ENCODE assay signal across 8 mouse cellular contexts in the genomic region with DNA sequence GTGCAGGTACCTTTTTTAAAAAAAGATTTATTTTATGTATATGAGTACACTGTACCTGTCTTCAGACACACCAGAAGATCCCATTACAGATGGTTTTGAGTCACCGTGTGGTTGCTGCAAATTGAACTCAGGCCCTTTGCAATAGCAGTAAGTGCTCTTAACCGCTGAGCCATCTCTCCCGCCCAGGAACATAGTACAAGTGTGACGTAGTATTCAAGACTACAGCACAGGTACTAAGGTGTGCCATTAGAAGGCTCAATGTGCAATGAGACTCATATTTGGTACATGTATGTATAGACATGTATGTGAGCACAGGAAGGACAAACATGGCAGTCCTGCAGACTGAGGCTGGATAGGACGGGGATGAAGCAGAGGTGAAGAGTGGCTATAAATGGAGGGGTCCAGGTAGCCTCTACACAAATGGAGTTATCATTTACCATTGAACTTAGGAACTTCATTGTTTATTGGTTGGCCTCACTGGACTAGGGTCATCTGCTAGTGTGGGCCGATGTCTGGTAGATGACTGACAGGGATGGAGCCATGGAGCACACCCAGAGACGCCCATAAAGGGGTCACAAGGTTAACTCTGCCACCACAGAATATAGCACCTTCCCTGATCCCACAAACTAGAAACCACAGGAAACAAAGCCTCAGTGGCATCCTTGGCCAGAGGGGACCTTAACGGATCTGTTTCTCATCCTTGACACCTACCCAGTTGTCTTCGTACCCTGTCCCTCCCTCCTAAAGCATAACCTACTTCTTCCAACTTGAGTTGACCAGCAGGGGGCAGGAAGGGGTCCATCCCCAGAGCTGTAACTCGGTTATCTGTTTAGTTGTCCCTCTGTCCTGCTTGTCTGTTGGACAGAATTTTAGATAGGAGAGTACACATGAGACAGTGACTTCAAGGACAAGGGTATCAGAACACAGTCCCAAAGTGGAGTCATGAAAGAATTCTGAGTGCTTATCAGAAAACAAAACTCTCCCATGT. TPM values are rescaled to one million over a fixed set of nuclear protein-coding genes. Genes with fewer than 3 reads are reported as not detected.
DNase-seq lines count a peak whose midpoint lies in the region; TF ChIP-seq lines count a peak whose summit lies in the region.

No protein-coding gene starts in this region.

- TF ChIP-seq POLR2A in brain, embryonic 14.5 days (IDR thresholded peaks at IDR 0.05; ENCODE audit: borderline replicate concordance, extremely low read depth, insufficient read depth, insufficient read length, poor library complexity, severe bottlenecking): no peak

- peak; percentile 10 for DNase-seq in adrenal gland, postnatal 14 days
- no peak for DNase-seq in adrenal gland, postnatal 25 days
- no peak for DNase-seq in layer of hippocampus, adult 2 months (ENCODE audit: low spot score in 2 of 2)
- no peak for DNase-seq in layer of hippocampus, adult 18-20 months (ENCODE audit: low spot score in 2 of 2)
- DNase-seq in 3T3-L1 (ENCODE audit: low read depth, low spot score): peak; percentile 36
- no peak for DNase-seq in brain, embryonic 14.5 days (ENCODE audit: low read depth)
- DNase-seq in left cerebral cortex, postnatal 10 days (ENCODE audit: extremely low spot score in 1 of 2, low spot score in 2 of 2): no peak
- no peak for DNase-seq in heart, postnatal 25 days (ENCODE audit: low spot score)

- no peak overlapping the region for H3K27ac ChIP-seq in layer of hippocampus, adult 2 months

- TF ChIP-seq CTCF in layer of hippocampus, adult 2 months (conservative IDR thresholded peaks at IDR 0.05): peak; percentile 65
- TF ChIP-seq CTCF in brain, embryonic 14.5 days (IDR thresholded peaks at IDR 0.05; ENCODE audit: borderline replicate concordance, extremely low read depth, insufficient read depth, insufficient read length): peak; percentile 43; the same call in 1 of the 2 replicates

- H3K4me3 ChIP-seq in layer of hippocampus, adult 2 months: no peak overlapping the region

- intact Hi-C loops in left cerebral cortex, postnatal 10 days (cut with DNase I): loop anchor here (5.0 kb wide), 3 partner anchors 110 to 585 kb away; no protein-coding TSS in a partner anchor
- intact Hi-C loops in heart, postnatal 25 days (cut with DNase I): loop anchor here (2.0 to 5.0 kb wide), 3 partner anchors 95 to 470 kb away; a partner anchor contains a TSS

RNA-seq across cellular contexts. Expression of a gene that starts 10.2 kb away (rescaled TPM):
- total RNA-seq in adrenal gland, postnatal 14 days (2021): 0.70 and 1.2 TPM in 2 replicates
- total RNA-seq in adrenal gland, postnatal 25 days (2021): 1.1 and 1.7 TPM in 2 replicates
- total RNA-seq in layer of hippocampus, adult 2 months (2021): under 1 TPM; 0.74 to 0.77 TPM
- under 1 TPM; 0.50 to 0.58 TPM for total RNA-seq in layer of hippocampus, adult 18-20 months (2021)
- polyA plus RNA-seq in brain, embryonic 14.5 days (2012; rRNA removed): 2.0 and 2.5 TPM in 2 replicates
- under 1 TPM; 0.81 to 0.99 TPM for total RNA-seq in left cerebral cortex, postnatal 10 days (2021)
- total RNA-seq in heart, postnatal 25 days (2021): under 1 TPM; 0.50 to 0.83 TPM

RNA-seq across cellular contexts. Expression of a gene that starts 15.0 kb away (rescaled TPM):
- total RNA-seq in adrenal gland, postnatal 14 days (2021): 127 and 129 TPM in 2 replicates
- 147 and 161 TPM in 2 replicates for total RNA-seq in adrenal gland, postnatal 25 days (2021)
- 10 to 100 TPM; 70.8 to 77.4 TPM for total RNA-seq in layer of hippocampus, adult 2 months (2021)
- 10 to 100 TPM; 68.7 to 70.7 TPM for total RNA-seq in layer of hippocampus, adult 18-20 months (2021)
- polyA plus RNA-seq in brain, embryonic 14.5 days (2012; rRNA removed): 112 and 144 TPM in 2 replicates
- total RNA-seq in left cerebral cortex, postnatal 10 days (2021): 10 to 100 TPM; 71.3 to 73.2 TPM
- total RNA-seq in heart, postnatal 25 days (2021): 10 to 100 TPM; 40.1 to 40.8 TPM

RNA-seq across cellular contexts. Expression of a gene that starts 47.7 kb away (rescaled TPM):
- 906 and 913 TPM in 2 replicates for total RNA-seq in adrenal gland, postnatal 14 days (2021)
- 591 and 621 TPM in 2 replicates for total RNA-seq in adrenal gland, postnatal 25 days (2021)
- 100 to 1,000 TPM; 306 to 317 TPM for total RNA-seq in layer of hippocampus, adult 2 months (2021)
- 100 to 1,000 TPM; 347 to 354 TPM for total RNA-seq in layer of hippocampus, adult 18-20 months (2021)
- polyA plus RNA-seq in brain, embryonic 14.5 days (2012; rRNA removed): 127 and 146 TPM in 2 replicates
- total RNA-seq in left cerebral cortex, postnatal 10 days (2021): 100 to 1,000 TPM; 225 to 226 TPM
- total RNA-seq in heart, postnatal 25 days (2021): 1,000 to 10,000 TPM; 1,489 to 1,582 TPM

RNA-seq across cellular contexts. Expression of a gene that starts 47.8 kb away (rescaled TPM):
- 51.2 and 51.6 TPM in 2 replicates for total RNA-seq in adrenal gland, postnatal 14 days (2021)
- 52.4 and 57.8 TPM in 2 replicates for total RNA-seq in adrenal gland, postnatal 25 days (2021)
- total RNA-seq in layer of hippocampus, adult 2 months (2021): 10 to 100 TPM; 87.5 to 90.4 TPM
- total RNA-seq in layer of hippocampus, adult 18-20 months (2021): 10 to 100 TPM; 85.6 to 85.8 TPM
- polyA plus RNA-seq in brain, embryonic 14.5 days (2012; rRNA removed): 14.7 and 19.8 TPM in 2 replicates
- 10 to 100 TPM; 59.8 to 60.5 TPM for total RNA-seq in left cerebral cortex, postnatal 10 days (2021)
- total RNA-seq in heart, postnatal 25 days (2021): 10 to 100 TPM; 42.2 to 48.6 TPM

Comparison
In these comparisons a context has a peak if more than half of its experiments do, and no peak if none do; other contexts are left out.
1. DNase-seq: peak in adrenal gland, postnatal 14 days (single experiment) and 3T3-L1 (single experiment); none in adrenal gland, postnatal 25 days (single experiment), layer of hippocampus, adult 2 months (0 of 2), layer of hippocampus, adult 18-20 months (0 of 2), brain, embryonic 14.5 days (single experiment), left cerebral cortex, postnatal 10 days (0 of 2) and heart, postnatal 25 days (single experiment).